Mouse (Mus musculus) retina, embryonic 14.5 days (tissue): ENCODE results near the gene Impg1.

ENCODE experiments used
- DNase-seq: peaks from one replicate; pipeline ENCODE4 v3.0.0-alpha.2; 2015; ENCODE audit warnings: low spot score

The Impg1 gene

GRCm38 (mm10) chr9:80282426-80282825 lies 182.9 kb downstream of the Impg1 start:
- DNase-seq = no peak

- DNase-seq = no peak
Measured at GRCm38 (mm10) chr9:80280724-80281123, 184.6 kb downstream of the Impg1 start.

- DNase-seq = no peak
Measured at GRCm38 (mm10) chr9:80277770-80278169, 187.5 kb downstream of the Impg1 start.

DNA sequence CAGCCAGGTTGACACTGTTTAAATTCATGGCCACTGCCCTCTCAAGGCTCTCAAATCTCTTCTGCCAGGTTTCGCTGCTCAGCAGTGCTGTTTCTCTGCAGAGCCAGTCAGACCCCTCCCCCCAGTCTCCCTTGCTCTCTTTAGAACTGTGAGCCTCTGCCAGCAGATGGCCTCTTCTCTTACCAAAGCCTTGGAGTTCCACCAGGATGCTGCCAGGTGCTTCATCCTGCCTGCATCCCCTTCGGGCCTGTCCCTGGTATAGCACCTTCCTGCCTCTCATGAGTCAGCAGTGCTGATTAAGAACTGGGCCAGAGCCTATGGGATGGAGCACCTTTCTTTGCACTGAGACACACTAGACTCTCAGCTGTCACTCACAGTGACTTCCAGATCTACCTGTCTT lies 188.1 kb downstream of the Impg1 start:
- peak; percentile 15 for DNase-seq

DNA sequence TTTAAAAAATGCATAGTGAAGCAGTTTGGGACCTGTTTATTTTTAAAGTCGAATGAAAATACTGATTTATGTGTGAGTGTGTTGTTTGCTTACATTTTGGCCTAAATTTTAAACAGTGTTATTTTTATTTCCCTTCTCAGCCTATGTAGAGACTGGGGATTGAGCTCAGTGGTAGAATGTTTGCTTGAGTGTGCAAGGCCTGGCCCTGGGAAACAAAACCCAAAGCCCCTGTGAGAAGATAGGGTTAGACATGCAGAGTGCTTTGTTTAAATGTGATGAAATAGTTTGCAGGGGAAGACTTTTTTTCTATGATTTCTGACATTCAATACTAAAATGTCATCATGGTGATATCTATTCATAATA lies 189.5 kb downstream of the Impg1 start:
- no peak for DNase-seq

DNA sequence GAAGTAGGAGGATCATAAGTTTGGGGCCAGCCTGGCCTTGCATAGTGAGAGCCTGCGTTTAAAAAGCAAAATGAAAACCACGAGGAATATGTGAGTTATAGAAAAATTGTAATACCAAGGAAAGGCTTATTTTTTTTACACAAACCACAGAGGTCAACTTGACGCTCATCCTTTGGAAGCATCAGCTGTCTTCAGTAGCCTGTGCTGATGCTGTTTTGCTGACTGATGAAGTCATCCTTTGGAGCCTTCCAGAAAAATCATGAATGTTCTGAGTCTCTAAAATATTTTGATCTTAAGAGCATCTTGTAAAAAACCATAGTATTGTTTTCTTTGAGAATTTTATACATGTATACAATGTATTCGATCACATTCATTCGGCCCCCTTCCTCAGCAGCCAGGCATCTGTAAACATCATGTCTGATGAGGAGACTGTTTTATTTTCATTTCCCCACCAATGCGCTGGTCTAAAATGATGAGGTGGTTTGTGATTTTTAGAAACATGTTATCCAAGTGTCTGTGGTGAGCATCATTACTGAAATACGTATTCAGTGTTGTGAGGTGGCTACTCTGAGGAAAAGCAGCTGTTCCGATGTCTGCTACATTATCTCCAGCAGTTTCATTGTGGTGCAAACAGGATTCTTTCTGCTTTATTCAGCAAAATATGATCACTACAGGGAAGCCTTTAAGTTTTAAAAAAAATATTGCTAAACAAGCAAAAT lies 190.1 kb downstream of the Impg1 start:
- DNase-seq = no peak

DNA sequence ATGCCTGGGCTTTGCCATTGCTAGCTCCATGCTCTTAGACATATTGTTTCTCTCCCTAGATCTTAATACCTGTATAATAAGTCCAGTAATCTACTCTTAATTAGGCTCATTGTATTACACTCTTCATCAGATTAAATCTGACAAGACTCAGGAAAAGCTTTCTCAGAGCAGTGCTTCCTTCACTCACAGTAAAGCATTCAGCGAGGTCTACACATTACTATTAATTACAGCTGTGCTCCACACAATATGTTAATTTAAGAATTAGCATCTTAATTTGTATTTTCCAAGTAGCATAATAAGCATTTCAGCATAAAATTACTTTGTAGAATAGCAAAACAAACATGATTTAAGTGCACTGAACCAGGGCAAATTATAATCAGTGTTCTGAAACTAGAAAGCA lies 192.3 kb downstream of the Impg1 start:
- DNase-seq = peak; percentile 39

DNA sequence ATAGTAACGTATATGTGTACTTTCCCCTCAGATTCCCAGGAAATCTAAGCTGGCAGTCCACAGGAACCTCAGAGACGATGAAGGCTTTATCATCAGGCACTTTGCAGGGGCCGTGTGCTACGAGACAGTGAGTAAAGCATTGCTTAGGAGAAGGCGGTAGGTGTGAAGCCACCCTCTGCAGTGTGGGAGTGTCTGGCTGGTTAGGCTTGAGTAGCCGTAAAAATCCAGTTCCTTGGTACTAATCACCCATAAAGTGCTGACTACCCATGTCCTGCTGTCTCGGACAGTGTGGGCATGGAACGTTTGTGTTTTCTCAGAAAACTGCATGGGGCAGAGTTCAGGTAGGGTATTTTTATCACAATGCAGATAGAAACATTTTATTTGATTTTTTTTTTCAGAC lies 195.7 kb downstream of the Impg1 start:
- DNase-seq = no peak

- no peak for DNase-seq
Measured at GRCm38 (mm10) chr9:80266507-80266906, 198.8 kb downstream of the Impg1 start.

- no peak for DNase-seq
Measured at GRCm38 (mm10) chr9:80266086-80266485, 199.2 kb downstream of the Impg1 start.
